Mouse (Mus musculus) midbrain, postnatal 0 days (tissue): Measurements from ENCODE around the gene Rrn3. TPM values are rescaled to one million over a fixed set of nuclear protein-coding genes. Genes with fewer than 3 reads are reported as not detected.

Source experiments
- ATAC-seq: fragments of 200-750 bp; cut with Nextera tagmentation; 2 replicates; pipeline ENCODE4 v1.8.0; 2017; ENCODE audit warnings: moderate number of reproducible peaks, mild to moderate bottlenecking, moderate TSS enrichment, moderate library complexity; ENCODE audit not compliant: low FRiP score
- DNase-seq: peaks from one replicate; pipeline ENCODE4 v3.0.0-alpha.2; 2015; ENCODE audit warnings: low spot score
- H3K27ac ChIP-seq: fragments of 300-500 bp; sonication (generic); 2 replicates; pipeline ENCODE4 v1.5.1; 2014; ENCODE audit warnings: low read depth, mild to moderate bottlenecking, low read length, mixed read lengths
- H3K27me3 ChIP-seq: fragments of 300-500 bp; sonication (generic); 2 replicates; pipeline ENCODE4 v1.6.1; 2014; ENCODE audit warnings: low read length, control low read depth, mixed read lengths; ENCODE audit not compliant: insufficient read depth
- H3K36me3 ChIP-seq: fragments of 300-500 bp; sonication (generic); 2 replicates; pipeline ENCODE4 v1.6.1; 2014; ENCODE audit warnings: low read length, control low read depth, mixed read lengths; ENCODE audit not compliant: insufficient read depth
- H3K4me1 ChIP-seq: fragments of 300-500 bp; sonication (generic); 2 replicates; pipeline ENCODE4 v1.6.1; 2014; ENCODE audit warnings: mild to moderate bottlenecking, control low read depth, antibody characterized with exemption, low read length, mixed read lengths; ENCODE audit not compliant: insufficient read depth
- H3K4me2 ChIP-seq: fragments of 300-500 bp; sonication (generic); 2 replicates; pipeline ENCODE4 v1.6.1; 2014; ENCODE audit warnings: low read depth, mild to moderate bottlenecking, low read length, mixed read lengths; ENCODE audit not compliant: poor library complexity, severe bottlenecking
- H3K4me3 ChIP-seq: fragments of 300-500 bp; sonication (generic); 2 replicates; pipeline ENCODE4 v1.5.1; 2014; ENCODE audit warnings: low read depth, mild to moderate bottlenecking, low read length, moderate library complexity
- H3K9ac ChIP-seq: fragments of 300-500 bp; sonication (generic); replicated peaks from 2 replicates; pipeline ENCODE4 v1.6.1; 2014; ENCODE audit warnings: mild to moderate bottlenecking, low read length, moderate library complexity, mixed read lengths; ENCODE audit not compliant: poor library complexity, severe bottlenecking
- H3K9me3 ChIP-seq: fragments of 300-500 bp; sonication (generic); 2 replicates; pipeline ENCODE4 v1.6.1; 2016; ENCODE audit warnings: low read length, control low read depth
- CTCF ChIP-seq: IDR thresholded peaks from 2 replicates; pipeline ENCODE4 v1.5.1; 2016; ENCODE audit warnings: antibody characterized with exemption, mild to moderate bottlenecking
- WGBS: fragments of 180-500 bp; shearing (Covaris S2); extraction: QIAGEN DNeasy Blood & Tissue Kit; methylation state at CpG from one replicate; pipeline ENCODE4 v1.1.7; 2014; 5-methylcytosine and 5-hydroxymethylcytosine counted together
- polyA plus RNA-seq: library from polyadenylated mRNA; unstranded; fragments of >200 nt; fragmentation: Nextera tagmentation; extraction: Ambion mirVana; gene quantifications from 2 replicates; pipeline ENCODE4 v1.2.1, GENCODE M21; 2015
- total RNA-seq: library from RNA; depleted of rRNA; stranded (reverse); fragments of >200 nt; gene quantifications from 2 replicates; pipeline ENCODE4 v1.2.3, GENCODE M21; 2014

Gene Rrn3
- total and polyA plus RNA-seq, 2 experiments from 2014 or later, result 77.5 to 80.8 TPM

GRCm38 (mm10) chr16:13804666-13805065 is 24.2 kb downstream of the Rrn3 start:
- H3K27ac ChIP-seq, result no peak overlapping the region
- ATAC-seq (no peak), DNase-seq (peak; percentile 17)
- H3K9ac ChIP-seq, result no peak overlapping the region
- no peaks in the 10 kb centered on the region for H3K4me1 ChIP-seq
- 83% methylated on average over 5 of the region's 5 CpGs for WGBS
- H3K4me2 ChIP-seq, result no peak overlapping the region
- H3K36me3 ChIP-seq, result peaks cover 51% of the 10 kb centered on the region
- TF ChIP-seq CTCF, result peak; percentile 40
- H3K27me3 ChIP-seq, result no peaks in the 10 kb centered on the region
- H3K4me3 ChIP-seq, result no peak overlapping the region
- no peaks in the 10 kb centered on the region for H3K9me3 ChIP-seq

DNA sequence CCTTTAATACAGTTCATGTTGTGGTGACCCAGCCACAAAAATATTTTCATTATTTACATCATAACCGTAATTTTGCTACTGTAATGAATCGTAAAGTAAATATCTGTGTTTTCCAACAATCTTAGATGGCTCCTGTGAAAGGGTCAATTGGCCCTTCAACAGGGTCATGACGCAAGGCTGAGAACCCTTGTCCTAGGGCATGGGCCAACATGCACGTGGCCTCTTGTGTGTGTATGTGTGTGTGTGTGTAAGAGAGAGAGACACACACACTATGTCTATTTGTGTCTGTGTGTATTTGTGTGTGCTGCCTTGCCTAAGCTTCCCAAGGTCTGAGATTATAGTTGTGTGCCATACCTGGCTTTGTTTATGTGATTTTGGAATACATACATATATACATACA is 27.1 kb downstream of the Rrn3 start:
- WGBS, result over 99% methylated on average over 4 of the region's 4 CpGs
- ATAC-seq, result no peak

GRCm38 (mm10) chr16:13808410-13808809 is 27.9 kb downstream of the Rrn3 start:
- Histone ChIP-seq H3K9ac (no peak overlapping the region), H3K27me3 (no peaks in the 10 kb centered on the region), H3K4me2 (no peak overlapping the region), H3K4me1 (no peaks in the 10 kb centered on the region), H3K27ac (no peak overlapping the region), H3K9me3 (no peaks in the 10 kb centered on the region), H3K36me3 (peaks cover 73% of the 10 kb centered on the region), H3K4me3 (no peak overlapping the region)
- no peak for TF ChIP-seq CTCF
- DNase-seq, result no peak
- 96% methylated on average over 7 of the region's 7 CpGs for WGBS
- no peak for ATAC-seq

More for the DNA sequence above, 27.1 kb downstream of the Rrn3 start:
- TF ChIP-seq CTCF, result no peak
- no peak overlapping the region for H3K27ac ChIP-seq
- no peak for DNase-seq
- H3K9me3 ChIP-seq, result no peaks in the 10 kb centered on the region
- no peak overlapping the region for H3K9ac ChIP-seq
- H3K4me2 ChIP-seq, result no peak overlapping the region
- no peaks in the 10 kb centered on the region for H3K27me3 ChIP-seq
- no peaks in the 10 kb centered on the region for H3K4me1 ChIP-seq
- H3K36me3 ChIP-seq, result peaks cover 66% of the 10 kb centered on the region
- H3K4me3 ChIP-seq, result no peak overlapping the region

DNA sequence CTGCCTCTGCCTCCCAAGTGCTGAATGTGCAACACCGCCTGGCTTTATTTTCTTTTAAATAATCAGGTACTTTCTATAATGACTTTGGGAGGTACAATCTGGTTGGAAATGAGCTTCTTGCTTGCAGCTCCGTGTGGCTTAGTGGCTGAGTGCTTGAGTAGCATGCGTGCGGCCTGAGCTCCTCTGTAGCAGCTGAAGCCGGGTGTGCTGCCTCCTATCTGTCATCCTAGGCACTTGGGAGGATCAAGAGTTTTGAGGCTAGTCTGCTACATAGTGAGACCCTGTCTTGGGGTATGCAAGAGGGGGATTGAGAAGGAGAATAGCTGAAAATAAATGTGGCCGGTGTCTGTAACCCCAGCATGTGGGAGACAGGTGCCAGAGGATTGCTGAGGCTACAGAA is 31.6 kb downstream of the Rrn3 start:
- Histone ChIP-seq H3K9ac (no peak overlapping the region), H3K4me3 (no peak overlapping the region), H3K36me3 (peaks cover 52% of the 10 kb centered on the region), H3K27me3 (no peaks in the 10 kb centered on the region), H3K27ac (no peak overlapping the region), H3K9me3 (no peaks in the 10 kb centered on the region), H3K4me2 (no peak overlapping the region), H3K4me1 (no peaks in the 10 kb centered on the region)
- TF ChIP-seq CTCF, result no peak; the same call in 1 of the 2 replicates
- no peak for ATAC-seq
- 95% methylated on average over 6 of the region's 6 CpGs for WGBS
- DNase-seq, result no peak

GRCm38 (mm10) chr16:13813200-13813599 is 32.7 kb downstream of the Rrn3 start:
- WGBS, result 95% methylated on average over 3 of the region's 3 CpGs
- DNase-seq, result no peak
- H3K4me3 ChIP-seq, result no peak overlapping the region
- no peaks in the 10 kb centered on the region for H3K4me1 ChIP-seq
- H3K9ac ChIP-seq, result no peak overlapping the region
- no peak for TF ChIP-seq CTCF
- H3K36me3 ChIP-seq, result peaks cover 46% of the 10 kb centered on the region
- no peak overlapping the region for H3K4me2 ChIP-seq
- H3K9me3 ChIP-seq, result no peaks in the 10 kb centered on the region
- no peak overlapping the region for H3K27ac ChIP-seq
- no peaks in the 10 kb centered on the region for H3K27me3 ChIP-seq
- ATAC-seq, result no peak

GRCm38 (mm10) chr16:13818560-13819393 is 38.3 kb downstream of the Rrn3 start, which contains the start of gene Ntan1:
Gene Ntan1, plus strand, starts transcription at chr16:13818845.
- WGBS, result under 1% methylated on average over 45 of the region's 58 CpGs
- ATAC-seq (peak; percentile 96), DNase-seq (peak; percentile 97)
- no peaks in the 10 kb centered on the region for H3K36me3 ChIP-seq
- TF ChIP-seq CTCF, result no peak
- no peaks in the 10 kb centered on the region for H3K27me3 ChIP-seq
- H3K9me3 ChIP-seq, result no peaks in the 10 kb centered on the region
- H3K4me1 ChIP-seq, result peaks cover 6% of the 10 kb centered on the region; the same call in 1 of the 2 replicates
- peak within 1 kb of the TSS; percentile 73 for H3K4me2 ChIP-seq
- peak within 1 kb of the TSS; percentile 79 for H3K9ac ChIP-seq
- H3K4me3 ChIP-seq, result peak within 1 kb of the TSS; percentile 84
- peak within 1 kb of the TSS; percentile 97 for H3K27ac ChIP-seq
